Mouse (Mus musculus) cortical plate, adult 2 months (tissue): ENCODE measurements around the gene Dazap1. TPM values are rescaled to one million over a fixed set of nuclear protein-coding genes. Genes with fewer than 3 reads are reported as not detected.
A peak's percentile ranks its signal among the peaks of the same experiment; 100 is the strongest.

Source experiments
- H3K27ac ChIP-seq: fragments of 200-500 bp; 2 replicates; pipeline ENCODE4 v1.5.1; 2012; ENCODE audit warnings: low read length, control low read depth, inconsistent platforms; ENCODE audit not compliant: insufficient read depth
- H3K4me1 ChIP-seq: fragments of 200-500 bp; 2 replicates; pipeline ENCODE4 v1.6.1; 2011; ENCODE audit warnings: low read length; ENCODE audit not compliant: control insufficient read depth, insufficient read depth
- H3K4me3 ChIP-seq: fragments of 200-500 bp; 2 replicates; pipeline ENCODE4 v1.5.1; 2011; ENCODE audit warnings: mild to moderate bottlenecking, low read length, control low read depth; ENCODE audit not compliant: insufficient read depth
- CTCF ChIP-seq: fragments of 200-500 bp; IDR thresholded peaks from 2 replicates; pipeline ENCODE4 v1.5.1; 2011; ENCODE audit warnings: mild to moderate bottlenecking, control low read depth, low read length; ENCODE audit not compliant: insufficient read depth; ENCODE audit errors: extremely low read depth
- POLR2A ChIP-seq: fragments of 200-500 bp; IDR thresholded peaks from 2 replicates; pipeline ENCODE4 v1.6.1; 2011; ENCODE audit warnings: mild to moderate bottlenecking, low read length, control low read depth; ENCODE audit not compliant: insufficient read depth; ENCODE audit errors: extremely low read depth
- polyA plus RNA-seq: library from polyadenylated mRNA; depleted of rRNA; stranded (reverse); fragments of >200 nt; gene quantifications from 2 replicates; pipeline ENCODE4 v1.2.3, GENCODE M21; 2012

Gene Dazap1
- polyA plus RNA-seq, 1 experiment, result 65.4 TPM

DNA sequence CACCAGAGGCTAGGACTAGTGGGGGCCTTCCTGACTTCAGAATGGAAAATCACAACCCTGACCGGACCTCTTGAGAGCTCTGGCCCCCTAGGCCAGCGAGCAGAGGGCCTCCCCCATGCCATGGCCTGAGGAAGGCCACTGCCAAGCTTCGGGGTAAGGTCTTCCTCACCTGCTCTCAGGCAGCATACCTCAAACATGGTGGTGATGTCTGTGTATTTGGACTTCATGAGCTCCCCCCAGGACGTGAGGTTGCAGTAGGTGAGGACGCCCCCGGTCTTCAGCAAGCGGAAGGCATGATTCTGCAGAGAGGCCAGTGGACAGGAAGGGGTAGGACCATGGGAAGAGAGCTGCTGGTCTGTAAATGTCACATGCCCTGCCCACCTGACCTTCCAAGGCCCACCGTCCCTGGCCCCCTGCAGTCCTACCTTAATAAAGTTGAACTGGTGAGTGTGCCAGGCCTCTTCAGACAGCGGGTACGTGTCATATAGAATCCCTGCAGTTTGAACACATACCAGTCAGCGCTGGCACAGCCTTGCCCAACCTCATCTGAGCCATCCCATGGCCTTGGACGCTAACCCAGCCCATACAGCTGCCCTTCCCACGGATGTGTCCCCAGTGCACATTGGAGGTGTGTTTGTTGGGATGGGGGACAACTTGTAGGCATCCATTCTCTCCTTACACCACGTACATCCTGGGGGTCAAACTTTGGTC is 2.4 kb upstream of the Dazap1 start:
- Histone ChIP-seq H3K27ac (no peak overlapping the region), H3K4me1 (no peaks in the 10 kb centered on the region), H3K4me3 (no peak overlapping the region)
- TF ChIP-seq POLR2A (no peak), CTCF (no peak)

DNA sequence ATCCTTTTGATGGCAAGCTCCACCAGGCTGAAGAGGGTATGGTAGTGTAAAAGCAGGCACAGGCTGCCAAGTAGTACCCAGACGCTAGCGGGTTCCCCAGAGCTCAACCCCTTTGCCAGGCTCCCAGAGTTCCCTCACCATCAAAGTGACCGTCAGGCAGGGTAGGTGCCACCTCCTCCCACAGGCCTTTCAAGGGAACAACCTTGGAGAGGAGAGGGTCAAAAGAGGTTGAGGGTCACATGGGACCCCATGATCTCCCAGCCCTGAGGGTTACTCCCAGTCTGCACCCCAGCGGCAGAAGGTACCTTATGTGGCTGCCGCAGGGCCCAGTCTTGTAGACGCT is 1.9 kb upstream of the Dazap1 start:
- Histone ChIP-seq H3K4me1 (no peaks in the 10 kb centered on the region), H3K27ac (no peak overlapping the region), H3K4me3 (no peak overlapping the region)
- TF ChIP-seq CTCF (no peak), POLR2A (no peak)

DNA sequence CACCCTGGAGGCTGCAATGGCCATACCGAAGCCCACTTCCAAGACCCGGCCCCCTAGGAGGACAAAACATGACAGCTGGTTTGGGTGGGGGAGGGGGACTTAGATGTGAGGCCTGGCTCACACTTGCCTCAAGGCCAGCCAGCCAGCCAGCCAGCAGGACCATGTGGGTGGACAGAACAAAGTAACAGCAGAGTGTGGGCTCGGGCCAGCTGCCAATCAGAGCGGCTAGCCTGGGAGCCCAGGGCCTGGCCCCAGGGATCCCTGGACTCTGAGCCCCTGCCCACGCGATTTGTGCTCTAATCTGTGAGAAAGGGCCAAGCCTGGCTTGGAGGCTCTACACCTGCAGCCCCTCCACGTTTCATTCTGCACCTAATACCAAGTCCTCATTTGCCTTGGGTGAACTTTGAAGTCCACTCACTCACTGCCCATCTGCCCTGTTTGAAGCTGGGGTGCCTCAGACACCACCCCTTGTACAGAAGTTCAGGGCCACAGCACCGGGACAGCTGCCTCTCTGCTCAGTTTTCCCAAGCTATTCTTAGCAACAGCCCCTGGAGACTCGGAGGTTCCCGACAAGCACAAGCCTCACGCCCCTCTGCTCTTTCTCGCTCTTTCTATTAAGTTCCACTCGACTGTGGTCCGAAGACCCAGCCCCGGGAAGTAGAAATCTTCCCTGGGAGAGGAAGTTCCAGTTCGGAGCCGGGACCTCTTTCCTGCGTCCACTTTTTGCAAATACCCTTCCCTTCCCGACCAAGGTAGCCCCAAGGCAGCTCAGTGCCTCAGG is 1.2 kb upstream of the Dazap1 start:
- H3K4me3 ChIP-seq, result peak overlapping the region; percentile 48
- H3K27ac ChIP-seq, result peak overlapping the region; percentile 85
- no peaks in the 10 kb centered on the region for H3K4me1 ChIP-seq
- TF ChIP-seq CTCF, result no peak
- TF ChIP-seq POLR2A, result peak; percentile 7; the same call in 1 of the 2 replicates

DNA sequence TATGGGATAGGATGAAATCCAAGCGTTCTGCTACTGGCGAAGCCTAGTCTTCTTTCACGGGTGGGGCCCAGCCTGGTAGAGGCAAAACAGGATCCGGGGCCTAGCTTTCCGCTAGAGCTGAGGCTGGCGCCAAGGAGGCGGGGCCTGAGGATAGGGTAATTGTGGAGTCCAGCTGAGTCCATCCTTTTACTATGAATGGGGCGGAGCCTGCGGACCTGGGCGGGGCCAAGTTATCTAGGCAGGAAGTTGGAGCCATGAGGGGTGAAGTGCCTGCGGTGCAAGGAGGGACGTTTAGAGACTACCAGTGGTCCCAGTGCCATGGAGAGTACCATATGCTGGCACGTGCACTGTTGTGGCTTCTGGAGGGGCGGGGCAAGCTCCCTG is 291 bp downstream of the Dazap1 start:
- Histone ChIP-seq H3K4me1 (no peaks in the 10 kb centered on the region; the same call in 1 of the 2 replicates), H3K27ac (peak overlapping the region; percentile 58), H3K4me3 (peak overlapping the region; percentile 48)
- TF ChIP-seq POLR2A (0 out of 2 replicates have a peak, but pooled peaks have one; percentile 41), CTCF (no peak)

DNA sequence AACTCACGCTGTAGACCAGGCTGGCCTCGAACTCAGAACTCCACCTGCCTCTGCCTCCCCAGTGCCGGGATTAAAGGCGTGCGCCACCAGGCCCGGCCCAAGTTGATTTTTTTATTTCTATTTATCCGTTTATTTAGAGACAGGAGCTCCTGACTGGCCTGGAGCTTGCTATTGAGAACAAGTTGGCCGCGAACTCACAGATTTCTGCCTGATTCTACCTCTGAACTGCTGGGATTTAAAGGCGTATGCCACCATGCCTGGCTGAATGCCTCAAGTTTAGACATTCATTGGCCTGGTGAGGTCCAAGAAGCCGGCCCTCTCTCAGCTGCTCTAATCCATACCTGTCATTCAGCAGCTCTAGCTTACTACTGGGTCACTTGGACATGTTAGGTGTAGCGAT is 883 bp downstream of the Dazap1 start:
- no peaks in the 10 kb centered on the region; the same call in 1 of the 2 replicates for H3K4me1 ChIP-seq
- no peak overlapping the region; the same call in 1 of the 2 replicates for H3K4me3 ChIP-seq
- TF ChIP-seq CTCF (no peak), POLR2A (no peak)
- no peak overlapping the region for H3K27ac ChIP-seq

DNA sequence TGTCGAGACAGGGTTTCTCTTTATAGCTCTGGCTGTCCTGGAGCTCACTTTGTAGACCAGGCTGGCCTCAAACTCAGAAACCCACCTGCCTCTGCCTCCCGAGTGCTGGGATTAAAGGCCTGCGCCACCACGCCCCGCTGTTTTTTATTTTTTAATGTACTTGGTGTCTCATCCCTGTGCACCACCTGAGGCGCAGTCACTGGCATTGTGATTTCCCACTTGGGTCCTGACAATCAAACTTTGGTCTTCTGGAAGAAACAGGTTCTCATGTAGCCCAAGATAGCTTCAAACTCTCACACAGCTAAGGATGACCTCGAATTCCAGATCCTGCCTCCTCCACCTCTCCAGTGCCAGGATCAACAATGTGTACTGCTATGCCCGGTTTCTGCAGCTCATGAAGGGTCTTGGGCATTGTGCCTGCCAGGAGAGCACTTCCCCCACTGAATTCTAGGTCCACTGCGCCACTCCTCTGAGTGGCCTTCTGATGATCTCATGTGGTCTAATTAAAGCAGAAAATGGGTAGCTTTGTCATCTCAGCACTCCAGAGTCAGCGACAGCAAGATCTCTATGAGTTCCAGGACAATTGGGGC is 1.6 kb downstream of the Dazap1 start:
- peaks cover 5% of the 10 kb centered on the region for H3K4me1 ChIP-seq
- H3K27ac ChIP-seq, result no peak overlapping the region
- no peak overlapping the region for H3K4me3 ChIP-seq
- no peak for TF ChIP-seq CTCF
- no peak for TF ChIP-seq POLR2A

DNA sequence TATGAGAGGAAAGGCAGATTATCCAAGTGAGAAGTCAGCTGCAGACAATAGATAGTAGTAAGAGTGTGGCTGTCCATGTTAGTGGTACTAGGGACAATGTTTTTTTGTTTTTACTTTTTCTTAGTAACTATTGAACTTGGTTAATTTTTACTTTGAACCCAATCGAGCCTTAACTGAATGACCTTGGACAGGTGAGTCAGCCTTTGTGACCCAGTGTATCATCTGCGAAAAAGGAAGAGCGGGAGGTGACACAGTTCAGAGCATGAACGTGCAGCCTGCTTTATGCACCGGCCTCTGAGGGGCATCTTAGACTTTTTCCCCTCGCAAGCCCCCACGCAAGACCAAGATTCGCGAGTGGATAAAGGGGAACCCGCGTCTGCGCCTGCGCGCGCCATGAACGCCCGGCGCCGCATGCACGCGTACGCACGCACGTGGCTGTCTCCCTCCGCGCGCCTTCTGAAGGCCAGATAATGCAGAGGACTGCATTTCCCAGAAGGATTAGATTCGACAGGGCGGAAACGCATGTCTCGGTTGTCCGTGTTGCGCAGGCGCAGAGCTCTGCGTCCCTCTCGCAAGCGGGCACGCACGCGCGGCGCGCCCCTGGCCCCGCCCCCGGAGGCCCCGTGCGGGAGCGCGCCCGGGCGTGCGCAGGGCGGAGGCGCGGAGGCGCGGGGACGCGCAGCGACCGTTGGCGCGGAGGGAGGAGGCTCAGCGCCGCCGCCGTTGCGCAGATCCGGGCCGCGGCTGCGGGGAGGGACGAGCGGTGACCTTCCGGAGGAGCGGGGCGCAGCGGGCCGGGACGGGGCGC is 3.3 kb downstream of the Dazap1 start:
- TF ChIP-seq POLR2A (peak; percentile 47), CTCF (no peak)
- Histone ChIP-seq H3K4me3 (peak overlapping the region; percentile 70), H3K27ac (peak overlapping the region; percentile 78; the same call in 1 of the 2 replicates), H3K4me1 (peaks cover 6% of the 10 kb centered on the region)

DNA sequence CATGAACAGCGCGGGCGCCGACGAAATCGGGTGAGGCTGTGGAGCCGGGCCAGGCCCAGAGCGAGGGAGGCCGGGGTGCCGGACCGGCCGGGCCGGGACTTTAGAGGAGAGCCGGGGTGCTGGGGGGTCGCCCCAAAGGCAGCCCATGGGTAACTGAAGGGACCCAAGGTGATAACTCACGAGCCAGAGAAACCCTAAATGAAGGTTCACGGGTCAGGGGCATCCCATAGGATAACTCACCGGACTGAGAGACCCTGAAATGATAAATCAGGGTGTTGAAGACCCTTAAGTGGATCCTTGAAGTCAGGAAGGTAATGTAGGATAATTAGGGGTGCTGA is 3.8 kb downstream of the Dazap1 start:
- H3K27ac ChIP-seq, result peak overlapping the region; percentile 76; the same call in 1 of the 2 replicates
- peak overlapping the region; percentile 70 for H3K4me3 ChIP-seq
- TF ChIP-seq CTCF (no peak), POLR2A (no peak)
- peaks cover 6% of the 10 kb centered on the region for H3K4me1 ChIP-seq

DNA sequence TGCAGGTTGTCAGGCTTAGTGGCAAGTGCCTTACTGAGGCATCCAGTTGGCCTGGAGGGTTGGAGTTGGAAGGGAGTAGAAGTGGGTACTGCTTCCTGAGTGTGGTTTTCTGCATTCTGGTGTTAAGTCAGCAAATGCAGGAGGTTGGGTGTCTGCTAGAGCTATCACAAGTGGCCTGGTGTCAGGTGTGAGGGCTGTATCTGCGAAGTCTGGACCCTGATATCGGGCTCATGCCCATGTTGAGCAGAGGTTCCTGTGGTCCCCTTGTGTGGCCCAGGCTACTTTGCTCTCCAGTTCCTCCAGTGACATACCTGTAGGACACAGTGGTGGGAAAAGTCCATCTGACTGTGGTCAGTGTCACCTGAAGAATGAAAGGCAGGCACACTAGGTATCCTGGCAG is 8.8 kb downstream of the Dazap1 start:
- no peak overlapping the region for H3K4me3 ChIP-seq
- H3K4me1 ChIP-seq, result peaks cover 16% of the 10 kb centered on the region
- TF ChIP-seq POLR2A (no peak), CTCF (no peak)
- no peak overlapping the region for H3K27ac ChIP-seq
